8 mouse cellular contexts compared by ENCODE assay signal in genomic region chr4:21766863-21767304, GRCm38 (mm10). TPM values are rescaled to one million over a fixed set of nuclear protein-coding genes. Genes with fewer than 3 reads are reported as not detected.
DNase-seq lines count a peak whose midpoint lies in the region; ATAC-seq and TF ChIP-seq lines count a peak whose summit lies in the region.

Gene Usp45 (plus strand): TSS chr4:21767156.
Gene Tstd3 (minus strand): TSS chr4:21767212.

- peaks cover 0 to 3% of the 10 kb centered on the region in 2 experiments; a peak in 2 of 4 replicates for H3K4me1 ChIP-seq in MEL (ENCODE audit: control insufficient read depth in 1 of 2, insufficient read depth in 2 of 2, low read length in 2 of 2)
- H3K4me1 ChIP-seq in lung, embryonic 15.5 days = 0 out of 2 replicates have a peak, but pooled peaks cover 3% of the 10 kb centered on the region
- no peaks in the 10 kb centered on the region for H3K4me1 ChIP-seq in olfactory bulb, adult 2 months (ENCODE audit: control insufficient read depth, insufficient read depth, low read length)
- 0 out of 2 replicates have a peak, but pooled peaks cover 4% of the 10 kb centered on the region for H3K4me1 ChIP-seq in thymus, adult 2 months (replicated peaks; ENCODE audit: control insufficient read depth, insufficient read depth, low read length)

- H3K36me3 ChIP-seq in MEL (ENCODE audit: control insufficient read depth in 1 of 2, insufficient read depth in 2 of 2, low read length in 2 of 2) = peaks cover 0 to 3% of the 10 kb centered on the region in 2 experiments; a peak in 1 of 4 replicates
- no peaks in the 10 kb centered on the region for H3K36me3 ChIP-seq in lung, embryonic 15.5 days
- H3K36me3 ChIP-seq in thymus, adult 2 months (ENCODE audit: control insufficient read depth, insufficient read depth, low read length) = no peaks in the 10 kb centered on the region

- WGBS in lung, embryonic 15.5 days = 1% methylated on average over 17 of the region's 17 CpGs
- WGBS in olfactory bulb, adult 2 months = under 1% methylated on average over 17 of the region's 17 CpGs
- WGBS in thymus, adult 2 months = 3% methylated on average over 17 of the region's 17 CpGs

- TF ChIP-seq RAD21 in MEL (IDR thresholded peaks at IDR 0.05; ENCODE audit: low read depth, low read length) = no peak; the same call in none of the 2 replicates

- peak within 1 kb of the TSS; percentile 85 for H3K4me2 ChIP-seq in lung, embryonic 15.5 days

- no peak for TF ChIP-seq EP300 in MEL (IDR thresholded peaks at IDR 0.05; ENCODE audit: low read depth in 1 of 2, low read length in 2 of 2)

- peak; percentile 100 for ATAC-seq in hematopoietic stem cell, adult 5-6 weeks (replicated peaks in 1 of 2; ENCODE audit: insufficient read depth in 1 of 2, low FRiP score in 2 of 2, low TSS enrichment in 1 of 2, low read depth in 1 of 2, poor library complexity in 2 of 2, severe bottlenecking in 2 of 2)
- ATAC-seq in lung, embryonic 15.5 days (ENCODE audit: borderline replicate concordance, extremely low read depth, low FRiP score, low TSS enrichment) = peak; percentile 93

- no peaks in the 10 kb centered on the region for H3K9me3 ChIP-seq in MEL (replicated peaks; ENCODE audit: insufficient read depth, low read length)
- H3K9me3 ChIP-seq in lung, embryonic 15.5 days = no peaks in the 10 kb centered on the region

- peak; percentile 72 to 75 (median 73) for TF ChIP-seq CTCF in MEL (IDR thresholded peaks at IDR 0.05 in 2 of 3, conservative IDR thresholded peaks at IDR 0.05 in 1 of 3; ENCODE audit: control insufficient read depth in 1 of 3, insufficient read depth in 1 of 3, low read depth in 2 of 3, low read length in 3 of 3, poor library complexity in 1 of 3, severe bottlenecking in 1 of 3)
- peak; percentile 84; the same call in 1 of the 2 replicates for TF ChIP-seq CTCF in olfactory bulb, adult 2 months (IDR thresholded peaks at IDR 0.05; ENCODE audit: insufficient read depth, low read depth, low read length)
- TF ChIP-seq CTCF in thymus, adult 2 months (IDR thresholded peaks at IDR 0.05; ENCODE audit: borderline replicate concordance, control insufficient read depth, extremely low read depth, insufficient read depth, low read length, poor library complexity) = peak; percentile 85

- peak within 1 kb of the TSS; percentile 96 to 100 for H3K4me3 ChIP-seq in MEL (ENCODE audit: control insufficient read depth in 1 of 2, insufficient read depth in 1 of 2, low read depth in 2 of 2, low read length in 2 of 2)
- peak within 1 kb of the TSS; percentile 74 for H3K4me3 ChIP-seq in lung, embryonic 15.5 days
- peak within 1 kb of the TSS; percentile 99 for H3K4me3 ChIP-seq in olfactory bulb, adult 2 months (ENCODE audit: insufficient read depth, low read depth, low read length)
- peak within 1 kb of the TSS; percentile 84 for H3K4me3 ChIP-seq in thymus, adult 2 months (ENCODE audit: control insufficient read depth, insufficient read depth, low read length)

- peak; percentile 89 for DNase-seq in MEL (ENCODE audit: low read depth, low spot score)
- peak; percentile 81 for DNase-seq in cerebellum, adult 8-10 months
- peak; percentile 69 for DNase-seq in forelimb bud, embryonic 11.5 days (ENCODE audit: low read depth, low spot score)
- peak; percentile 82 for DNase-seq in layer of hippocampus, adult 9-10 months (ENCODE audit: low spot score)
- peak; percentile 74 for DNase-seq in thymus, adult 2 months

- H3K27ac ChIP-seq in MEL (ENCODE audit: control insufficient read depth, low read depth, low read length) = peak within 1 kb of the TSS; percentile 40
- no peak within 1 kb of the TSS for H3K27ac ChIP-seq in lung, embryonic 15.5 days
- H3K27ac ChIP-seq in olfactory bulb, adult 2 months (ENCODE audit: insufficient read depth, low read depth, low read length) = peak within 1 kb of the TSS; percentile 61
- no peak within 1 kb of the TSS for H3K27ac ChIP-seq in thymus, adult 2 months (ENCODE audit: control insufficient read depth, insufficient read depth, low read length)

- peak in 1 of 2 experiments; percentile 61; a peak in 1 of 4 replicates for TF ChIP-seq POLR2A in MEL (IDR thresholded peaks at IDR 0.05; ENCODE audit: control insufficient read depth in 1 of 2, insufficient read depth in 1 of 2, low read depth in 1 of 2, low read length in 2 of 2, poor library complexity in 1 of 2)
- TF ChIP-seq POLR2A in olfactory bulb, adult 2 months (IDR thresholded peaks at IDR 0.05; ENCODE audit: insufficient read depth, low read depth, low read length) = no peak
- no peak for TF ChIP-seq POLR2A in thymus, adult 2 months (IDR thresholded peaks at IDR 0.05; ENCODE audit: control insufficient read depth, extremely low read depth, insufficient read depth, low read length, poor library complexity)

- no peaks in the 10 kb centered on the region for H3K27me3 ChIP-seq in MEL (ENCODE audit: control insufficient read depth in 1 of 2, insufficient read depth in 2 of 2, low read length in 2 of 2)
- H3K27me3 ChIP-seq in lung, embryonic 15.5 days = no peaks in the 10 kb centered on the region
- no peaks in the 10 kb centered on the region for H3K27me3 ChIP-seq in thymus, adult 2 months (ENCODE audit: control insufficient read depth, insufficient read depth, low read length)

- peak within 1 kb of the TSS; percentile 83 for H3K9ac ChIP-seq in MEL (ENCODE audit: control insufficient read depth, low read depth, low read length, poor library complexity, severe bottlenecking)
- H3K9ac ChIP-seq in lung, embryonic 15.5 days = peak within 1 kb of the TSS; percentile 49

- H3K79me2 ChIP-seq in MEL (ENCODE audit: control insufficient read depth, insufficient read depth, low read length, poor library complexity) = no peaks in the 10 kb centered on the region

TF ChIP-seq in MEL, 35 proteins besides CTCF, POLR2A, EP300 and RAD21:
- TF ChIP-seq CHD1 (IDR thresholded peaks at IDR 0.05; ENCODE audit: low read depth, low read length) = no peak
- peak; percentile 59 for TF ChIP-seq SIN3A (IDR thresholded peaks at IDR 0.05; ENCODE audit: low read length)
- TF ChIP-seq SMC3 (IDR thresholded peaks at IDR 0.05; ENCODE audit: low read depth, low read length) = no peak
- 0 out of 2 replicates have a peak, but pooled peaks have one; percentile 38 for TF ChIP-seq TBP (IDR thresholded peaks at IDR 0.05; ENCODE audit: low read depth, low read length)
- 0 out of 2 replicates have a peak, but pooled peaks have one; percentile 19 for TF ChIP-seq TCF12 (IDR thresholded peaks at IDR 0.05; ENCODE audit: low read depth, low read length)
- no peak for TF ChIP-seq MEF2A (IDR thresholded peaks at IDR 0.05; ENCODE audit: extremely low read depth, insufficient replicate concordance, low read depth, low read length, poor library complexity, severe bottlenecking)
- no peak for TF ChIP-seq CHD2 (IDR thresholded peaks at IDR 0.05; ENCODE audit: low read length)
- no peak for TF ChIP-seq USF1 (IDR thresholded peaks at IDR 0.05; ENCODE audit: low read depth, low read length)
- no peak for TF ChIP-seq TAL1 (IDR thresholded peaks at IDR 0.05; ENCODE audit: low read length)
- TF ChIP-seq MYB (IDR thresholded peaks at IDR 0.05; ENCODE audit: low read depth, low read length) = no peak
- no peak for TF ChIP-seq NELFE (IDR thresholded peaks at IDR 0.05; ENCODE audit: low read depth, low read length)
- TF ChIP-seq MAZ (IDR thresholded peaks at IDR 0.05; ENCODE audit: low read depth, low read length) = no peak
- TF ChIP-seq HCFC1 (IDR thresholded peaks at IDR 0.05; ENCODE audit: low read depth, low read length) = peak; percentile 59; the same call in 1 of the 2 replicates
- no peak for TF ChIP-seq JUND (IDR thresholded peaks at IDR 0.05; ENCODE audit: low read depth, low read length)
- TF ChIP-seq ELF1 (IDR thresholded peaks at IDR 0.05; ENCODE audit: low read depth, low read length) = peak; percentile 72
- no peak for TF ChIP-seq POLR2AphosphoS5 (IDR thresholded peaks at IDR 0.05; ENCODE audit: borderline replicate concordance, low read depth, low read length)
- TF ChIP-seq POLR2AphosphoS2 (IDR thresholded peaks at IDR 0.05; ENCODE audit: low read length) = no peak
- no peak for TF ChIP-seq KAT2A (conservative IDR thresholded peaks at IDR 0.05; ENCODE audit: low read depth, low read length)
- TF ChIP-seq E2F4 (IDR thresholded peaks at IDR 0.05; ENCODE audit: borderline replicate concordance, low read depth, low read length) = no peak
- TF ChIP-seq NRF1 (IDR thresholded peaks at IDR 0.05; ENCODE audit: insufficient read depth, low read depth, low read length, poor library complexity, severe bottlenecking) = no peak
TF ChIP-seq in MEL: peak in this region for 5.

RNA-seq across cellular contexts. Expression of gene Usp45, which starts in this region (rescaled TPM):
- total RNA-seq in MEL (2012; rRNA removed) = 8.2 and 8.7 TPM in 2 replicates
- 1 to 10 TPM in 1 of 2 experiments, not detected in 1; 6.4 TPM for polyA plus RNA-seq in MEL (2012; ENCODE audit: insufficient read depth in 1 of 2, insufficient read length in 2 of 2, low read depth in 1 of 2, low replicate concordance in 2 of 2, missing spikeins in 1 of 2)
- total RNA-seq in hematopoietic stem cell, adult 5-6 weeks (2017) = 13.8 and 18.9 TPM in 2 replicates
- 8.8 and 8.9 TPM in 2 replicates for polyA plus RNA-seq in lung, embryonic 15.5 days (2015; fragmentation: Nextera tagmentation; extraction: Ambion mirVana)
- polyA plus RNA-seq in olfactory bulb, adult 2 months (2012; ENCODE audit: insufficient read depth, insufficient read length, low replicate concordance, missing spikeins) = not detected in 2 replicates
- 5.6 and 5.8 TPM in 2 replicates for polyA plus RNA-seq in thymus, adult 2 months (2012; rRNA removed)

RNA-seq across cellular contexts. Expression of gene Tstd3, which starts in this region (rescaled TPM):
- 11.7 and 13.7 TPM in 2 replicates for total RNA-seq in MEL (2012; rRNA removed)
- 10 to 100 TPM in 1 of 2 experiments, not detected in 1; 18.5 TPM for polyA plus RNA-seq in MEL (2012; ENCODE audit: insufficient read depth in 1 of 2, insufficient read length in 2 of 2, low read depth in 1 of 2, low replicate concordance in 2 of 2, missing spikeins in 1 of 2)
- total RNA-seq in hematopoietic stem cell, adult 5-6 weeks (2017) = 3.9 and 4.7 TPM in 2 replicates
- 9.6 and 11.2 TPM in 2 replicates for polyA plus RNA-seq in lung, embryonic 15.5 days (2015; fragmentation: Nextera tagmentation; extraction: Ambion mirVana)
- polyA plus RNA-seq in olfactory bulb, adult 2 months (2012; ENCODE audit: insufficient read depth, insufficient read length, low replicate concordance, missing spikeins) = not detected in 2 replicates
- 0.88 and 0.89 TPM in 2 replicates for polyA plus RNA-seq in thymus, adult 2 months (2012; rRNA removed)

Comparison
In these comparisons a context has a peak if more than half of its experiments do, and no peak if none do; other contexts are left out.
1. H3K27ac ChIP-seq: peak in MEL (single experiment) and olfactory bulb, adult 2 months (single experiment); none in lung, embryonic 15.5 days (single experiment) and thymus, adult 2 months (single experiment).
2. Peak in every context shown above with its lines, with median percentiles within 50 percentile points of each other: DNase-seq, H3K4me3 ChIP-seq and CTCF ChIP-seq.